ENCODE assay signal across 18 mouse cellular contexts in the genomic region with DNA sequence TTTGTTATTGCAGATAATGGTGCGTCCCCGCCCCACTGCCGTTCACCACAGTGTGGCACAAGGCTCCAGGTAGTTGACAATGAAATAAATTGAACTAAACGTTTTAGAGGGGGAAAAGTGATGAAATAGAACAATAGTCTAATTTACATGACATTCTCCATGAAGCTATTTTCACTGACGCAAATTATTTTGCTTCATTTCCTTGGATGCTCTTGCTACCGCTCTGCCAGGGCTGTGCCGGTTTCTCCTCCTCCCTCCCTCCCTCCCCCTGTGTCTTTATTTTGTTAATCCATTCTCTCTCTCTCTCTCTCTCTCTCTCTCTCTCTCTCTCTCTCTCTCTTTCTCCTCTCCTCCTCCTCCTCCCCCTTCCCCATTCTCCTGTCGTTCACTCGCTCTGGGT. TPM values are rescaled to one million over a fixed set of nuclear protein-coding genes. Genes with fewer than 3 reads are reported as not detected.
DNase-seq lines count a peak whose midpoint lies in the region; ATAC-seq and TF ChIP-seq lines count a peak whose summit lies in the region.
"Had no signal": no experiment of that assay in that cellular context is flagged by ENCODE, and none has a peak within 500 bp of the region (broad histone marks: within the 10 kb centered on the region; RNA-seq: fewer than 3 reads in every experiment).

No protein-coding gene starts in this region.

- 32% methylated on average over 9 of the region's 9 CpGs for WGBS in forebrain, embryonic 10.5 days
- WGBS in forebrain, embryonic 11.5 days, result 22% methylated on average over 9 of the region's 9 CpGs
- 28% methylated on average over 9 of the region's 9 CpGs for WGBS in hindbrain, embryonic 15.5 days
- WGBS in midbrain, embryonic 16.5 days, result 26% methylated on average over 9 of the region's 9 CpGs

- H3K4me2 ChIP-seq in forebrain, embryonic 11.5 days (ENCODE audit: low read depth, low read length, severe bottlenecking), result no peak overlapping the region
- no peak overlapping the region for H3K4me2 ChIP-seq in hindbrain, embryonic 15.5 days
- no peak overlapping the region for H3K4me2 ChIP-seq in midbrain, embryonic 16.5 days (ENCODE audit: low read length)
- H3K4me2 ChIP-seq: heart, embryonic 11.5 days; liver, embryonic 13.5 days had no signal

- peaks cover 45% of the 10 kb centered on the region for H3K36me3 ChIP-seq in forebrain, embryonic 10.5 days (replicated peaks)
- H3K36me3 ChIP-seq in forebrain, embryonic 11.5 days (ENCODE audit: control insufficient read depth, insufficient read depth, low read length), result no peaks in the 10 kb centered on the region; the same call in 1 of the 2 replicates
- peaks cover 8% of the 10 kb centered on the region; the same call in 1 of the 2 replicates for H3K36me3 ChIP-seq in hindbrain, embryonic 15.5 days
- H3K36me3 ChIP-seq in midbrain, embryonic 16.5 days (ENCODE audit: control insufficient read depth, insufficient read depth, low read length), result peaks cover 3% of the 10 kb centered on the region; the same call in 1 of the 2 replicates

- peaks cover 51% of the 10 kb centered on the region for H3K4me1 ChIP-seq in forebrain, embryonic 10.5 days
- peaks cover 18% of the 10 kb centered on the region for H3K4me1 ChIP-seq in forebrain, embryonic 11.5 days (replicated peaks; ENCODE audit: control insufficient read depth, insufficient read depth, low read length)
- peaks cover 68% of the 10 kb centered on the region for H3K4me1 ChIP-seq in hindbrain, embryonic 15.5 days (replicated peaks)
- H3K4me1 ChIP-seq in midbrain, embryonic 16.5 days (ENCODE audit: control insufficient read depth, insufficient read depth, low read length), result peaks cover 38% of the 10 kb centered on the region
- H3K4me1 ChIP-seq: liver, embryonic 13.5 days; megakaryocyte, embryonic 14.5 days had no signal

- H3K27ac ChIP-seq in forebrain, embryonic 10.5 days, result peak overlapping the region; percentile 63
- no peak overlapping the region for H3K27ac ChIP-seq in forebrain, embryonic 11.5 days (ENCODE audit: low read depth, low read length)
- peak overlapping the region; percentile 79 for H3K27ac ChIP-seq in hindbrain, embryonic 15.5 days (replicated peaks)
- peak overlapping the region; percentile 76 for H3K27ac ChIP-seq in midbrain, embryonic 16.5 days (ENCODE audit: low read length)
- H3K27ac ChIP-seq: liver, embryonic 13.5 days had no signal

- H3K27me3 ChIP-seq in forebrain, embryonic 10.5 days (ENCODE audit: poor library complexity, severe bottlenecking), result peaks cover 84% of the 10 kb centered on the region
- H3K27me3 ChIP-seq in forebrain, embryonic 11.5 days (ENCODE audit: control insufficient read depth, insufficient read depth, low read length), result peaks cover 12% of the 10 kb centered on the region; the same call in 1 of the 2 replicates
- no peaks in the 10 kb centered on the region for H3K27me3 ChIP-seq in hindbrain, embryonic 15.5 days
- H3K27me3 ChIP-seq in midbrain, embryonic 16.5 days (ENCODE audit: control insufficient read depth, insufficient read depth, low read depth, low read length), result no peaks in the 10 kb centered on the region
- H3K27me3 ChIP-seq: liver, embryonic 13.5 days; megakaryocyte, embryonic 14.5 days had no signal

- no peak for DNase-seq in forebrain, embryonic 10.5 days (ENCODE audit: extremely low spot score, low spot score)
- DNase-seq in forebrain, embryonic 11.5 days (ENCODE audit: low spot score), result no peak
- peak; percentile 71 for DNase-seq in brain, embryonic 14.5 days (ENCODE audit: low read depth)
- DNase-seq in right cerebral cortex, postnatal 36 days (ENCODE audit: low spot score in 2 of 2), result no peak
- no peak for DNase-seq in lung, adult 18-20 months
- DNase-seq in cerebellum, adult 11 months, result no peak
- DNase-seq: cerebellum, adult 11-12 months; cerebellum, postnatal 36 days; gastrocnemius, postnatal 36 days; heart, postnatal 14 days; left cerebral cortex, postnatal 4 days; liver, embryonic 13.5 days; thymus, postnatal 4 days had no signal

- H3K9ac ChIP-seq in forebrain, embryonic 11.5 days (ENCODE audit: low read length), result no peak overlapping the region
- no peak overlapping the region for H3K9ac ChIP-seq in hindbrain, embryonic 15.5 days
- peak overlapping the region; percentile 57 for H3K9ac ChIP-seq in midbrain, embryonic 16.5 days (ENCODE audit: low read depth, low read length)
- H3K9ac ChIP-seq: liver, embryonic 13.5 days had no signal

- H3K4me3 ChIP-seq in forebrain, embryonic 10.5 days, result 0 out of 2 replicates have a peak overlapping the region, but pooled peaks have one; percentile 7
- H3K4me3 ChIP-seq in forebrain, embryonic 11.5 days (ENCODE audit: low read depth, low read length), result no peak overlapping the region
- H3K4me3 ChIP-seq in hindbrain, embryonic 15.5 days, result no peak overlapping the region
- no peak overlapping the region for H3K4me3 ChIP-seq in midbrain, embryonic 16.5 days (ENCODE audit: low read depth, low read length)
- H3K4me3 ChIP-seq: liver, embryonic 13.5 days; megakaryocyte, embryonic 14.5 days had no signal

- no peaks in the 10 kb centered on the region for H3K9me3 ChIP-seq in forebrain, embryonic 10.5 days
- no peaks in the 10 kb centered on the region for H3K9me3 ChIP-seq in forebrain, embryonic 11.5 days (ENCODE audit: control insufficient read depth, low read length)
- no peaks in the 10 kb centered on the region for H3K9me3 ChIP-seq in hindbrain, embryonic 15.5 days
- no peaks in the 10 kb centered on the region for H3K9me3 ChIP-seq in midbrain, embryonic 16.5 days (replicated peaks; ENCODE audit: control insufficient read depth, low read length, poor library complexity, severe bottlenecking)
- H3K9me3 ChIP-seq: liver, embryonic 13.5 days; megakaryocyte, embryonic 14.5 days had no signal

- no peak for TF ChIP-seq POLR2A in brain, embryonic 14.5 days (IDR thresholded peaks at IDR 0.05; ENCODE audit: borderline replicate concordance, extremely low read depth, insufficient read depth, insufficient read length, poor library complexity, severe bottlenecking)

- TF ChIP-seq CTCF in brain, embryonic 14.5 days (IDR thresholded peaks at IDR 0.05; ENCODE audit: borderline replicate concordance, extremely low read depth, insufficient read depth, insufficient read length), result no peak

- ATAC-seq in forebrain, embryonic 11.5 days (replicated peaks; ENCODE audit: low FRiP score), result no peak
- ATAC-seq in hindbrain, embryonic 15.5 days (ENCODE audit: low FRiP score, low read depth), result no peak
- no peak for ATAC-seq in midbrain, embryonic 16.5 days
- ATAC-seq: CD4-positive, CD25-positive, alpha-beta regulatory T cell, adult 4 months had no signal

RNA-seq across cellular contexts. Expression of gene Pipox, which starts 35.3 kb away (rescaled TPM):
- 10.0 and 10.1 TPM in 2 replicates for polyA plus RNA-seq in forebrain, embryonic 10.5 days (2016; fragmentation: Nextera tagmentation; extraction: Ambion mirVana)
- 13.6 and 16.0 TPM in 2 replicates for polyA plus RNA-seq in forebrain, embryonic 11.5 days (2014; fragmentation: Nextera tagmentation; extraction: Ambion mirVana)
- 10.0 and 19.2 TPM in 2 replicates for polyA plus RNA-seq in brain, embryonic 14.5 days (2012; rRNA removed)
- polyA plus RNA-seq in hindbrain, embryonic 15.5 days (2015; fragmentation: Nextera tagmentation; extraction: Ambion mirVana), result 5.1 and 5.6 TPM in 2 replicates
- 6.0 and 7.5 TPM in 2 replicates for polyA plus RNA-seq in midbrain, embryonic 16.5 days (2015; fragmentation: Nextera tagmentation; extraction: Ambion mirVana)
